Mouse (Mus musculus) c-Kit-positive CD71-positive TER-119-positive erythroid progenitor cells, embryonic 14.5 days (primary cell): ENCODE results near the gene Nr5a2.
"Not testable (repeated sequence)": the region's sequence is repeated elsewhere in the genome, so short reads cannot be mapped to it uniquely, and the experiment has no call there.

ENCODE experiments used
- DNase-seq: peaks from one replicate; pipeline ENCODE4 v3.0.0-alpha.2; 2013; ENCODE audit warnings: low spot score

The Nr5a2 gene

GRCm38 (mm10) chr1:136840512-136840911 lies 119.7 kb downstream of the Nr5a2 start:
- DNase-seq: no peak

- DNase-seq: no peak
Observed at GRCm38 (mm10) chr1:136839202-136839601, 121.0 kb downstream of the Nr5a2 start.

GRCm38 (mm10) chr1:136832305-136833152 lies 127.7 kb downstream of the Nr5a2 start:
- no peak for DNase-seq

GRCm38 (mm10) chr1:136830992-136831391 lies 129.3 kb downstream of the Nr5a2 start:
- no peak for DNase-seq

- no peak for DNase-seq
Observed at GRCm38 (mm10) chr1:136829931-136830330, 130.3 kb downstream of the Nr5a2 start.

GRCm38 (mm10) chr1:136823897-136824296 lies 136.4 kb downstream of the Nr5a2 start:
- DNase-seq: no peak

- DNase-seq: no peak
Observed at GRCm38 (mm10) chr1:136800625-136801024, 159.6 kb downstream of the Nr5a2 start.

GRCm38 (mm10) chr1:136796361-136797090 lies 163.7 kb downstream of the Nr5a2 start:
- DNase-seq: no peak

- DNase-seq: not testable (repeated sequence)
Observed at GRCm38 (mm10) chr1:136792957-136793883, 167.0 kb downstream of the Nr5a2 start.
